Comparison of ENCODE assay signal across 16 mouse cellular contexts in genomic region chr16:48671696-48672095, GRCm38 (mm10).
DNase-seq lines count a peak whose midpoint lies in the region; ATAC-seq lines count a peak whose summit lies in the region.
"Had no signal": no experiment of that assay in that cellular context is flagged by ENCODE, and none has a peak within 500 bp of the region (broad histone marks: within the 10 kb centered on the region; RNA-seq: fewer than 3 reads in every experiment).

No protein-coding gene starts in this region.

- ATAC-seq in hindbrain, embryonic 12.5 days (ENCODE audit: low FRiP score): no peak
- no peak for ATAC-seq in hindbrain, embryonic 16.5 days
- ATAC-seq: forebrain, embryonic 13.5 days; hindbrain, postnatal 0 days; midbrain, embryonic 15.5 days had no signal

- 57% methylated on average over 5 of the region's 5 CpGs for WGBS in hindbrain, embryonic 12.5 days
- WGBS in hindbrain, embryonic 16.5 days: 62% methylated on average over 5 of the region's 5 CpGs

- no peaks in the 10 kb centered on the region for H3K27me3 ChIP-seq in hindbrain, embryonic 12.5 days
- no peaks in the 10 kb centered on the region for H3K27me3 ChIP-seq in hindbrain, embryonic 16.5 days (replicated peaks; ENCODE audit: control insufficient read depth, insufficient read depth, low read length)
- no peaks in the 10 kb centered on the region for H3K27me3 ChIP-seq in megakaryocyte, embryonic 14.5 days (replicated peaks)
- H3K27me3 ChIP-seq: embryonic facial prominence, embryonic 13.5 days; forebrain, embryonic 13.5 days; heart, embryonic 13.5 days; limb, embryonic 12.5 days; midbrain, embryonic 15.5 days had no signal

- H3K4me3 ChIP-seq in hindbrain, embryonic 12.5 days: no peak overlapping the region
- H3K4me3 ChIP-seq in hindbrain, embryonic 16.5 days (ENCODE audit: low read length): no peak overlapping the region
- H3K4me3 ChIP-seq in megakaryocyte, embryonic 14.5 days (replicated peaks): peak overlapping the region; percentile 56
- H3K4me3 ChIP-seq: embryonic facial prominence, embryonic 13.5 days; forebrain, embryonic 13.5 days; gastrocnemius, adult 2 months; heart, embryonic 13.5 days; limb, embryonic 12.5 days; midbrain, embryonic 15.5 days had no signal

- intact Hi-C loops in gastrocnemius, postnatal 36 days (cut with DNase I): no loop called here

- no peak overlapping the region for H3K9ac ChIP-seq in hindbrain, embryonic 12.5 days
- H3K9ac ChIP-seq in hindbrain, embryonic 16.5 days (ENCODE audit: low read depth, low read length): no peak overlapping the region
- H3K9ac ChIP-seq: embryonic facial prominence, embryonic 13.5 days; forebrain, embryonic 13.5 days; heart, embryonic 13.5 days; limb, embryonic 12.5 days; midbrain, embryonic 15.5 days had no signal

- H3K4me2 ChIP-seq in hindbrain, embryonic 12.5 days (replicated peaks): no peak overlapping the region
- no peak overlapping the region for H3K4me2 ChIP-seq in hindbrain, embryonic 16.5 days (ENCODE audit: low read length)
- H3K4me2 ChIP-seq: embryonic facial prominence, embryonic 13.5 days; forebrain, embryonic 13.5 days; heart, embryonic 13.5 days; limb, embryonic 12.5 days; midbrain, embryonic 15.5 days had no signal

- peak; percentile 57 for DNase-seq in CD4-positive, CD25-positive, alpha-beta regulatory T cell, adult 2 months (ENCODE audit: low read depth, low spot score)
- peak; percentile 39 for DNase-seq in c-Kit-positive CD71-negative TER-119-negative erythroid progenitor cells, embryonic 14.5 days (ENCODE audit: low read depth)
- no peak for DNase-seq in thymus, postnatal 0 days (ENCODE audit: low spot score)
- DNase-seq in gastrocnemius, postnatal 36 days: no peak
- DNase-seq: adrenal gland, postnatal 25 days; cerebellum, adult 11-12 months; gastrocnemius, adult 2 months had no signal

- H3K4me1 ChIP-seq in hindbrain, embryonic 12.5 days: no peaks in the 10 kb centered on the region
- no peaks in the 10 kb centered on the region for H3K4me1 ChIP-seq in hindbrain, embryonic 16.5 days (ENCODE audit: control insufficient read depth, insufficient read depth, low read depth, low read length)
- peaks cover 56% of the 10 kb centered on the region for H3K4me1 ChIP-seq in megakaryocyte, embryonic 14.5 days
- H3K4me1 ChIP-seq: embryonic facial prominence, embryonic 13.5 days; forebrain, embryonic 13.5 days; midbrain, embryonic 15.5 days had no signal

- H3K9me3 ChIP-seq in hindbrain, embryonic 12.5 days (replicated peaks): no peaks in the 10 kb centered on the region
- no peaks in the 10 kb centered on the region for H3K9me3 ChIP-seq in hindbrain, embryonic 16.5 days (ENCODE audit: control insufficient read depth, low read length)
- H3K9me3 ChIP-seq in megakaryocyte, embryonic 14.5 days: peaks cover 4% of the 10 kb centered on the region
- H3K9me3 ChIP-seq: embryonic facial prominence, embryonic 13.5 days; forebrain, embryonic 13.5 days; heart, embryonic 13.5 days; limb, embryonic 12.5 days; midbrain, embryonic 15.5 days had no signal

- peak overlapping the region; percentile 44; the same call in 1 of the 2 replicates for H3K27ac ChIP-seq in hindbrain, embryonic 12.5 days
- no peak overlapping the region for H3K27ac ChIP-seq in hindbrain, embryonic 16.5 days (ENCODE audit: low read depth, low read length)
- H3K27ac ChIP-seq: embryonic facial prominence, embryonic 13.5 days; forebrain, embryonic 13.5 days; gastrocnemius, adult 2 months; heart, embryonic 13.5 days; hindbrain, postnatal 0 days; limb, embryonic 12.5 days; midbrain, embryonic 15.5 days had no signal

- no peaks in the 10 kb centered on the region for H3K36me3 ChIP-seq in hindbrain, embryonic 12.5 days
- H3K36me3 ChIP-seq in hindbrain, embryonic 16.5 days (ENCODE audit: control insufficient read depth, insufficient read depth, low read length): no peaks in the 10 kb centered on the region
- no peaks in the 10 kb centered on the region for H3K36me3 ChIP-seq in megakaryocyte, embryonic 14.5 days (replicated peaks; ENCODE audit: low read length)
- H3K36me3 ChIP-seq: embryonic facial prominence, embryonic 13.5 days; heart, embryonic 13.5 days; limb, embryonic 12.5 days; midbrain, embryonic 15.5 days had no signal

Comparison
In these comparisons a context has a peak if more than half of its experiments do, and no peak if none do; other contexts are left out.
1. DNase-seq: peak in CD4-positive, CD25-positive, alpha-beta regulatory T cell, adult 2 months (single experiment) and c-Kit-positive CD71-negative TER-119-negative erythroid progenitor cells, embryonic 14.5 days (single experiment); none in thymus, postnatal 0 days (single experiment) and gastrocnemius, postnatal 36 days (0 of 2).